Mouse (Mus musculus): ENCODE data around the gene Zdhhc3. TPM values are rescaled to one million over a fixed set of nuclear protein-coding genes. Genes with fewer than 3 reads are reported as not detected.

Gene Zdhhc3
- polyA plus RNA-seq, 1 experiment, result 72.9 TPM

GRCm38 (mm10) chr9:123138891-123139474 lies 26.0 kb upstream of the Zdhhc3 start:
- H3K4me3 ChIP-seq (ENCODE audit: extremely low read depth, insufficient read depth, insufficient read length), result no peak overlapping the region
- 66% methylated on average over 5 of the region's 5 CpGs for WGBS
- H3K27ac ChIP-seq (ENCODE audit: insufficient read depth, low read length), result no peak overlapping the region
- H3K36me3 ChIP-seq (ENCODE audit: control insufficient read depth, insufficient read depth, low read length), result peaks cover 20% of the 10 kb centered on the region
- TF ChIP-seq POLR2A (IDR thresholded peaks at IDR 0.05; ENCODE audit: low read depth, low read length) (no peak), CTCF (IDR thresholded peaks at IDR 0.05; ENCODE audit: extremely low read depth, insufficient read depth, insufficient read length, insufficient replicate concordance) (no peak)
- DNase-seq (ENCODE audit: low read depth in 1 of 2, low spot score in 2 of 2), result no peak
- no peaks in the 10 kb centered on the region for H3K4me1 ChIP-seq (ENCODE audit: control insufficient read depth, insufficient read depth, insufficient read length)
- no peaks in the 10 kb centered on the region for H3K27me3 ChIP-seq (ENCODE audit: control insufficient read depth, insufficient read depth, low read length)

DNA sequence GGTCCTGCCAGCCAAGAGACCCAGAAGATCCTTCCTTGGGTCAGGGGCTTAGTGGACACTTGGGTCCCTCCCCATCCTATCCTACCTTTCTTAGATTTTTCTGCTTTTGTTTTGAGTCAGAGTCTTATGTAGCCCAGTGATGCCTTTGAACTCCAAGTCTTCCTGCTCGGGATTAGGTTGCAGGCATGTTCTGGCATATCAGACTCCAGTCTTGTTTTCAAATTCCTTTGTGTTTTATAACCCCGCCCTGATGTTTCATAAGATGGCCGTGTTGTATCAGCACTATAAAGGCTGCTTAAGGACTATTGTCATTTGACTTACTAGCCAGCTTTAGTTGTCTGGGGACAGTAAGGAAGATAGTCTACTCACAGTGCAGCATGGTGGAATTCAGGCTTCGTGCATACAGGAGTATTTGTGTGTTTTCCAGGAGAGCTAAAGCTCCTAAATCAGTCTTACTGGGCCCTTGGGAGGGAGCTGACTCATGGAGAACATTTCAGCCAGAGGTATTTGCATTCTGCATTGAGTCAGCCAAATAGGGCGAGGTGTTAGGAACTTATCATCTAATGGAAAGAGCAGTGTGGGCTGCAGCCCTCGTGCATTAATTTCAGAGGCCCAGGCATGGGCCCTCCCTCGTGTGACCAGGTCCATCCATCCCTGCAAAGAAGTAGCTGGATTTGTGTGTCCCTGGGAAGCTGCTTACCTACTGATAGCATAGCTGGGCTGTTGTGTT lies 24.1 kb upstream of the Zdhhc3 start:
- TF ChIP-seq POLR2A (IDR thresholded peaks at IDR 0.05; ENCODE audit: low read depth, low read length), result no peak
- no peak for TF ChIP-seq CTCF (IDR thresholded peaks at IDR 0.05; ENCODE audit: extremely low read depth, insufficient read depth, insufficient read length, insufficient replicate concordance)
- H3K27ac ChIP-seq (ENCODE audit: insufficient read depth, low read length), result no peak overlapping the region
- peaks cover 34% of the 10 kb centered on the region for H3K36me3 ChIP-seq (ENCODE audit: control insufficient read depth, insufficient read depth, low read length)
- no peak for DNase-seq (ENCODE audit: low read depth in 1 of 2, low spot score in 2 of 2)
- H3K27me3 ChIP-seq (ENCODE audit: control insufficient read depth, insufficient read depth, low read length), result no peaks in the 10 kb centered on the region
- no peak overlapping the region for H3K4me3 ChIP-seq (ENCODE audit: extremely low read depth, insufficient read depth, insufficient read length)
- 88% methylated on average over 7 of the region's 7 CpGs for WGBS
- H3K4me1 ChIP-seq (ENCODE audit: control insufficient read depth, insufficient read depth, insufficient read length), result no peaks in the 10 kb centered on the region

- no peaks in the 10 kb centered on the region for H3K4me1 ChIP-seq (ENCODE audit: control insufficient read depth, insufficient read depth, insufficient read length)
- no peak for DNase-seq (ENCODE audit: low read depth in 1 of 2, low spot score in 2 of 2)
- H3K27me3 ChIP-seq (ENCODE audit: control insufficient read depth, insufficient read depth, low read length), result no peaks in the 10 kb centered on the region
- H3K27ac ChIP-seq (ENCODE audit: insufficient read depth, low read length), result no peak overlapping the region
- 94% methylated on average over 3 of the region's 3 CpGs for WGBS
- TF ChIP-seq POLR2A (IDR thresholded peaks at IDR 0.05; ENCODE audit: low read depth, low read length), result no peak
- no peak for TF ChIP-seq CTCF (IDR thresholded peaks at IDR 0.05; ENCODE audit: extremely low read depth, insufficient read depth, insufficient read length, insufficient replicate concordance)
- no peak overlapping the region for H3K4me3 ChIP-seq (ENCODE audit: extremely low read depth, insufficient read depth, insufficient read length)
- H3K36me3 ChIP-seq (ENCODE audit: control insufficient read depth, insufficient read depth, low read length), result peaks cover 51% of the 10 kb centered on the region
Measured at GRCm38 (mm10) chr9:123132994-123133393, 20.0 kb upstream of the Zdhhc3 start.

- Histone ChIP-seq H3K36me3 (ENCODE audit: control insufficient read depth, insufficient read depth, low read length) (peaks cover 24% of the 10 kb centered on the region), H3K27me3 (ENCODE audit: control insufficient read depth, insufficient read depth, low read length) (no peaks in the 10 kb centered on the region), H3K4me3 (ENCODE audit: extremely low read depth, insufficient read depth, insufficient read length) (no peak overlapping the region), H3K27ac (ENCODE audit: insufficient read depth, low read length) (no peak overlapping the region), H3K4me1 (ENCODE audit: control insufficient read depth, insufficient read depth, insufficient read length) (no peaks in the 10 kb centered on the region)
- 99% methylated on average over 6 of the region's 6 CpGs for WGBS
- DNase-seq (ENCODE audit: low read depth in 1 of 2, low spot score in 2 of 2), result no peak
- TF ChIP-seq CTCF (IDR thresholded peaks at IDR 0.05; ENCODE audit: extremely low read depth, insufficient read depth, insufficient read length, insufficient replicate concordance) (no peak), POLR2A (IDR thresholded peaks at IDR 0.05; ENCODE audit: low read depth, low read length) (no peak)
Measured at GRCm38 (mm10) chr9:123127663-123128062, 14.7 kb upstream of the Zdhhc3 start.

DNA sequence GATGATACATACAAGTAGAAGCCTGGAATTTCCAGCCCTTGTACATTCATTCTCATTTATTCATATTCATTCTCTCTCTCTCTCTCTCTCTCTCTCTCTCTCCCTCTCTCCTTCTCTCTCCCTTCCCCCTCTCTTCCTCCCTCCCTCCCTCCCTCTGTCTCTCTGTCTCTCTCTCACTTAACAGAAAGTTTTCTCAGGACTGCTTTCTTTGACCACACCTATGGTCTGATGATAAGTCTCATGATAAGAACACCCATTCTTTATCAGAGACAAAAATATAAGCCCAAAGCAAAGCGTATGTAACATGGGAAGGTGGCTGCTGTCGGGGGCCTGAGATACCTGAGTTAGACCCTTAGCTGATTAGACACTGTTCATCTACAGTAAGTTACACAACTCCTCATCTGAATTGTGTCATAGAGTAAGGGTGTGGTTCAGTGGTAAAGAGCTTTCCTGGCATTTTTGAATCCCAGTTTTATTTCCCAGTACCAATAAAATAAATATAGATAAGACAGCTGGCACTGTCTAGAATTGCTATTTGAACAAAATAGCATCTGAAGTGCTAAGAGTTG lies 11.5 kb upstream of the Zdhhc3 start:
- Histone ChIP-seq H3K36me3 (ENCODE audit: control insufficient read depth, insufficient read depth, low read length) (peaks cover 13% of the 10 kb centered on the region), H3K4me3 (ENCODE audit: extremely low read depth, insufficient read depth, insufficient read length) (no peak overlapping the region)
- DNase-seq (ENCODE audit: low read depth in 1 of 2, low spot score in 2 of 2), result no peak

DNA sequence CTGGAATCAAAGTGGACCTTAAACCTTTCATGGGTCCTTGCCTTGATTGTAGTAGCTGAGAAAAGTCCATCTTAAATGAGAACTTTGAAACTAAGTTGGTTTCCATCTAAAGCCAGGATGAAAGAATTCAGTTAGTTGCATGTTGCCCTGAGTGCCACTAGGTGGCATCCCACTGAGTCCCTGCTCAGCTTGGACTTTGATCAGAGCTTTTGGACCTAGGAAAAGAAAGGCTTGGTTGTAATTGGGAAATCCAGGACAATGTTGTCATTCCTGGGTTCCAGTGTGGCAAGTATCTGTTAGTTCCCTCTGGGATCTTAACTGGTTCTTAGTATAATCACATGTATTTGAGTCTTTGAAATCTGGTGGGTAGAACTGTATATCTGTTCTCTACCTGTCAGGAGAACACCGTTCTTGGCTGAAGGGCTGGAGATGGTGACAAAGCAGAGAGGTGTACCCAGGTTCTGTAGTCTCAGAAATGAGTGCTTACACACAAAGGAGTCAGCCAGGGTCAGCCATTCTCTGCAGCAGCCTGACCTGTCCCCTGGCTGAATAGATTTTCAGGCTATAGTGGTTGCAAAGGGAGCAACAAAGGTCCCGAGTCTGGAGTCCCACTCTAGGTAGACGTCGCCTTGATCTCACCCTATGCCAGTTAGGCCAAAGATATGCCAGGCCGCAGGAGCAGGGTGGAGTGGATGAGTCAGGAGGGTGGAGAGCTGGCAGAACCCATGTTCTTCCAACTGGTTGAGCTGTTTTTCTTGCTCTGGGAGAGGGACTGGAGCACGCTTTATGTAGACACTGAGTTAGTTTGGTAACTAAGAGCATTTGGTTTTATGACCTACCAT lies 10.8 kb upstream of the Zdhhc3 start:
- DNase-seq (ENCODE audit: low read depth in 1 of 2, low spot score in 2 of 2), result no peak
- 90% methylated on average over 6 of the region's 6 CpGs for WGBS
- H3K4me3 ChIP-seq (ENCODE audit: extremely low read depth, insufficient read depth, insufficient read length), result no peak overlapping the region
- H3K4me1 ChIP-seq (ENCODE audit: control insufficient read depth, insufficient read depth, insufficient read length), result no peaks in the 10 kb centered on the region
- H3K27me3 ChIP-seq (ENCODE audit: control insufficient read depth, insufficient read depth, low read length), result no peaks in the 10 kb centered on the region
- TF ChIP-seq CTCF (IDR thresholded peaks at IDR 0.05; ENCODE audit: extremely low read depth, insufficient read depth, insufficient read length, insufficient replicate concordance), result peak; percentile 59; the same call in 1 of the 2 replicates
- TF ChIP-seq POLR2A (IDR thresholded peaks at IDR 0.05; ENCODE audit: low read depth, low read length), result no peak
- H3K27ac ChIP-seq (ENCODE audit: insufficient read depth, low read length), result no peak overlapping the region
- peaks cover 13% of the 10 kb centered on the region for H3K36me3 ChIP-seq (ENCODE audit: control insufficient read depth, insufficient read depth, low read length)

More for the DNA sequence above, 11.5 kb upstream of the Zdhhc3 start:
- TF ChIP-seq CTCF (IDR thresholded peaks at IDR 0.05; ENCODE audit: extremely low read depth, insufficient read depth, insufficient read length, insufficient replicate concordance) (no peak), POLR2A (IDR thresholded peaks at IDR 0.05; ENCODE audit: low read depth, low read length) (no peak)
- H3K4me1 ChIP-seq (ENCODE audit: control insufficient read depth, insufficient read depth, insufficient read length), result no peaks in the 10 kb centered on the region
- WGBS, result 82% methylated on average over 2 of the region's 2 CpGs
- no peak overlapping the region for H3K27ac ChIP-seq (ENCODE audit: insufficient read depth, low read length)
- H3K27me3 ChIP-seq (ENCODE audit: control insufficient read depth, insufficient read depth, low read length), result no peaks in the 10 kb centered on the region
